Mouse (Mus musculus): ENCODE measurements at regions not wholly inside any gene's neighbourhood (a gene's known extent, or its start where the extent isn't known, plus 50 kb on each side); places are given as distances from the start of the nearest gene placed in this dataset.

GRCm38 (mm10) chr5:37898041-37898615 is 73.7 kb upstream of the Msx1 start:
- no peak for DNase-seq (ENCODE audit: low spot score in 2 of 2)

- no peak for DNase-seq (ENCODE audit: low spot score in 2 of 2)
Observed at GRCm38 (mm10) chr5:37897501-37897900, 73.1 kb upstream of the Msx1 start.

- no peak for DNase-seq (ENCODE audit: low spot score in 2 of 2)
Observed at GRCm38 (mm10) chr5:37895441-37896336, 71.3 kb upstream of the Msx1 start.

GRCm38 (mm10) chr5:37893639-37894550 is 69.5 kb upstream of the Msx1 start:
- no peak for DNase-seq (ENCODE audit: low spot score in 2 of 2)

GRCm38 (mm10) chr5:37890641-37891040 is 66.3 kb upstream of the Msx1 start:
- no peak for DNase-seq (ENCODE audit: low spot score in 2 of 2)

- no peak for DNase-seq (ENCODE audit: low spot score in 2 of 2)
Observed at GRCm38 (mm10) chr5:37879668-37880380, 55.4 kb upstream of the Msx1 start.

GRCm38 (mm10) chr5:37876240-37876639 is 51.9 kb upstream of the Msx1 start:
- DNase-seq (ENCODE audit: low spot score in 2 of 2), result no peak

GRCm38 (mm10) chr5:37875452-37875851 is 51.1 kb upstream of the Msx1 start:
- DNase-seq (ENCODE audit: low spot score in 2 of 2), result no peak

- peak in 1 of 2 experiments; percentile 47 for DNase-seq (ENCODE audit: low spot score in 2 of 2)
Observed at GRCm38 (mm10) chr5:37874784-37875281, 50.5 kb upstream of the Msx1 start.

Measured in gastrocnemius, postnatal 4 days (tissue).